ENCODE assay signal across 21 mouse cellular contexts in the genomic region with DNA sequence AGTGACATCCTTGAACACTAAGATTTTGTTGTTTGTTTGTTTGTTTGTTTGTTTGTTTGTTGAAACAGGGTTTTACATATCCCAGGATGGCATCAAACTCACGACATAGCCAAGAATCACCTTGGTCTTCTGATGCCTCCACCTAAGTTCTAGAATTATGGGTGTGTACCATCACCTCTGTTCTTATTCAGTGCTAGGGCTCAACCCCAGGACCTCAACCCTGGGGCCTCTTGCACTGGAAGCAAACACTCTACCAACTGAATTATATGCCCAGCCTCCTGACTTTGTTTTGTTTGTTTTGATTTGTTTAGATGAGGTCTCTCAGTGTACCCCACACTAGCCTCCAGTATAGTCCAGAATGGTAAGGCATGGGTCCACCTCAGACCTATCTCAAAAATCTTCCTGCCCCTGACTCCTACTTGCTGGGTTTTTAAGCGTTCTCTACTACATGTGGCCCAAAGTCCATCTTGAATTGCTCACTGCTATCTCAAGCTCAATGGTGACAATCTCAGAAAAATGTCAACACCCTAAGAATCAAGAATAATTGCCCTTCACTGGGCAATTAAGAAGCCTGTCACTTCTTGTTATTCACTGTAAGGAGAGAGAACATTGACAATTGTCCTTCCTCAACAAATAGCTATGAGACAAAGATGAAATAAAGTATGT. TPM values are rescaled to one million over a fixed set of nuclear protein-coding genes. Genes with fewer than 3 reads are reported as not detected.
DNase-seq lines count a peak whose midpoint lies in the region; ATAC-seq and TF ChIP-seq lines count a peak whose summit lies in the region.
"Had no signal": no experiment of that assay in that cellular context is flagged by ENCODE, and none has a peak within 500 bp of the region (broad histone marks: within the 10 kb centered on the region; RNA-seq: fewer than 3 reads in every experiment).

No protein-coding gene starts in this region.

- no peaks in the 10 kb centered on the region for H3K9me3 ChIP-seq in heart, embryonic 11.5 days (replicated peaks; ENCODE audit: control insufficient read depth, low read length)
- no peaks in the 10 kb centered on the region for H3K9me3 ChIP-seq in intestine, embryonic 16.5 days (ENCODE audit: control insufficient read depth, low read length)
- H3K9me3 ChIP-seq: embryonic facial prominence, embryonic 13.5 days; embryonic facial prominence, embryonic 15.5 days; forebrain, embryonic 13.5 days; forebrain, embryonic 15.5 days had no signal

- no peak overlapping the region for H3K9ac ChIP-seq in heart, adult 2 months (ENCODE audit: low read depth, low read length)
- no peak overlapping the region for H3K9ac ChIP-seq in heart, embryonic 11.5 days (ENCODE audit: low read depth, low read length)
- no peak overlapping the region for H3K9ac ChIP-seq in intestine, embryonic 16.5 days (ENCODE audit: low read depth, low read length)
- H3K9ac ChIP-seq: embryonic facial prominence, embryonic 13.5 days; embryonic facial prominence, embryonic 15.5 days; forebrain, embryonic 13.5 days; forebrain, embryonic 15.5 days; forebrain, postnatal 0 days had no signal

- no peak overlapping the region for H3K4me2 ChIP-seq in heart, embryonic 11.5 days
- H3K4me2 ChIP-seq in intestine, embryonic 16.5 days (ENCODE audit: low read depth, low read length) = no peak overlapping the region
- H3K4me2 ChIP-seq: embryonic facial prominence, embryonic 13.5 days; embryonic facial prominence, embryonic 15.5 days; forebrain, embryonic 13.5 days; forebrain, embryonic 15.5 days had no signal

- peaks cover 5% of the 10 kb centered on the region for H3K4me1 ChIP-seq in heart, adult 2 months (ENCODE audit: control insufficient read depth, insufficient read depth, low read length)
- 0 out of 2 replicates have a peak, but pooled peaks cover 2% of the 10 kb centered on the region for H3K4me1 ChIP-seq in heart, embryonic 11.5 days (ENCODE audit: control insufficient read depth, insufficient read depth, low read length)
- H3K4me1 ChIP-seq in intestine, embryonic 16.5 days (ENCODE audit: control insufficient read depth, insufficient read depth, low read length) = no peaks in the 10 kb centered on the region
- H3K4me1 ChIP-seq: embryonic facial prominence, embryonic 13.5 days; embryonic facial prominence, embryonic 15.5 days; forebrain, embryonic 13.5 days; forebrain, embryonic 15.5 days had no signal

- ATAC-seq in heart, embryonic 11.5 days (replicated peaks; ENCODE audit: insufficient number of reproducible peaks, low FRiP score, low TSS enrichment) = no peak
- peak; percentile 89 for ATAC-seq in intestine, embryonic 16.5 days
- no peak for ATAC-seq in erythroblast, adult 5-6 weeks (replicated peaks; ENCODE audit: low FRiP score, poor library complexity, severe bottlenecking)
- ATAC-seq: forebrain, embryonic 13.5 days; forebrain, embryonic 15.5 days; forebrain, postnatal 0 days had no signal

- H3K79me2 ChIP-seq in heart, adult 2 months (replicated peaks; ENCODE audit: control insufficient read depth, insufficient read depth, low read length) = no peaks in the 10 kb centered on the region

- H3K36me3 ChIP-seq in heart, adult 2 months (ENCODE audit: control insufficient read depth, insufficient read depth, low read length) = peaks cover 5% of the 10 kb centered on the region; the same call in 1 of the 2 replicates
- no peaks in the 10 kb centered on the region for H3K36me3 ChIP-seq in heart, embryonic 11.5 days (ENCODE audit: control insufficient read depth, insufficient read depth, low read length)
- H3K36me3 ChIP-seq in intestine, embryonic 16.5 days (ENCODE audit: control insufficient read depth, insufficient read depth, low read length) = no peaks in the 10 kb centered on the region
- H3K36me3 ChIP-seq: embryonic facial prominence, embryonic 13.5 days; embryonic facial prominence, embryonic 15.5 days; forebrain, embryonic 15.5 days had no signal

- H3K27ac ChIP-seq in heart, adult 2 months = peak overlapping the region; percentile 4; the same call in 1 of the 2 replicates
- H3K27ac ChIP-seq in heart, embryonic 11.5 days (ENCODE audit: low read depth, low read length) = no peak overlapping the region
- H3K27ac ChIP-seq in intestine, embryonic 16.5 days (ENCODE audit: low read length) = no peak overlapping the region
- H3K27ac ChIP-seq: embryonic facial prominence, embryonic 13.5 days; embryonic facial prominence, embryonic 15.5 days; forebrain, embryonic 13.5 days; forebrain, embryonic 15.5 days had no signal

- H3K27me3 ChIP-seq in heart, adult 2 months (ENCODE audit: control insufficient read depth, insufficient read depth, low read length) = no peaks in the 10 kb centered on the region
- no peaks in the 10 kb centered on the region for H3K27me3 ChIP-seq in heart, embryonic 11.5 days (ENCODE audit: control insufficient read depth, insufficient read depth, low read length)
- H3K27me3 ChIP-seq in intestine, embryonic 16.5 days (replicated peaks; ENCODE audit: control insufficient read depth, insufficient read depth, low read length) = no peaks in the 10 kb centered on the region
- H3K27me3 ChIP-seq: embryonic facial prominence, embryonic 13.5 days; embryonic facial prominence, embryonic 15.5 days; forebrain, embryonic 13.5 days; forebrain, embryonic 15.5 days had no signal

- H3K4me3 ChIP-seq in heart, adult 2 months = no peak overlapping the region
- H3K4me3 ChIP-seq in heart, embryonic 11.5 days (ENCODE audit: low read depth, low read length) = no peak overlapping the region
- H3K4me3 ChIP-seq in intestine, embryonic 16.5 days (ENCODE audit: low read length) = no peak overlapping the region
- H3K4me3 ChIP-seq: embryonic facial prominence, embryonic 13.5 days; embryonic facial prominence, embryonic 15.5 days; forebrain, embryonic 13.5 days; forebrain, embryonic 15.5 days had no signal

- TF ChIP-seq EP300 in heart, adult 2 months (IDR thresholded peaks at IDR 0.05; ENCODE audit: insufficient read depth, low read depth, low read length) = no peak

- no peak for DNase-seq in heart, adult 2 months
- DNase-seq in spleen, postnatal 10 days (ENCODE audit: low spot score in 2 of 2) = no peak
- DNase-seq: adrenal gland, adult 2 months; adrenal gland, postnatal 10 days; adrenal gland, postnatal 25 days; cerebellum, adult 11 months; cerebellum, adult 18-20 months; cerebellum, adult 8-10 months; cerebellum, adult 9-11 months; cerebellum, postnatal 14 days; cerebellum, postnatal 36 days; embryo, embryonic 11 days; forebrain, postnatal 0 days had no signal

- 86% methylated on average over 2 of the region's 2 CpGs for whole genome bisulfite sequencing in heart, adult 2 months
- WGBS in heart, embryonic 11.5 days (ENCODE audit: insufficient replicate concordance) = 72% methylated on average over 2 of the region's 2 CpGs
- WGBS in intestine, embryonic 16.5 days = 59% methylated on average over 2 of the region's 2 CpGs

- no peak for TF ChIP-seq CTCF in heart, adult 2 months (IDR thresholded peaks at IDR 0.05)

- intact Hi-C loops in heart, adult 2 months (cut with DNase I) = no loop called here

- TF ChIP-seq POLR2A in heart, adult 2 months (IDR thresholded peaks at IDR 0.05; ENCODE audit: insufficient read depth, low read depth, low read length) = no peak

RNA-seq across cellular contexts. Expression of gene Fam171a1, which starts 12.6 kb away (rescaled TPM):
- 10 to 100 TPM; 14.1 to 14.3 TPM for total RNA-seq in heart, adult 2 months (2021)
- polyA plus RNA-seq in heart, adult 2 months (2012; rRNA removed) = 10.8 and 19.2 TPM in 2 replicates
- polyA plus RNA-seq in heart, embryonic 11.5 days (2014; fragmentation: Nextera tagmentation; extraction: Ambion mirVana) = 27.4 and 35.1 TPM in 2 replicates
- 19.4 and 21.3 TPM in 2 replicates for polyA plus RNA-seq in intestine, embryonic 16.5 days (2015; fragmentation: Nextera tagmentation; extraction: Ambion mirVana)
- 0.21 TPM in 1 of 2 replicates, not detected in the other for total RNA-seq in erythroblast, adult 5-6 weeks (2015; ENCODE audit: low replicate concordance)
- total RNA-seq in erythroblast, adult 5-6 weeks (2017; ENCODE audit: low replicate concordance) = 0.17 and 0.42 TPM in 2 replicates
- total RNA-seq: MEL had no signal
